Mouse (Mus musculus) lung, postnatal 0 days (tissue): Measurements from ENCODE around the gene Srgap2. TPM values are rescaled to one million over a fixed set of nuclear protein-coding genes. Genes with fewer than 3 reads are reported as not detected.
"Not testable (repeated sequence)": the region's sequence is repeated elsewhere in the genome, so short reads cannot be mapped to it uniquely, and the experiment has no call there.

Experiments used
- ATAC-seq: fragments of 200-750 bp; cut with Nextera tagmentation; 2 replicates; pipeline ENCODE4 v1.8.0; 2017; ENCODE audit warnings: moderate library complexity
- DNase-seq: peaks from one replicate; pipeline ENCODE4 v3.0.0-alpha.2; 2016; ENCODE audit warnings: low spot score
- H3K27ac ChIP-seq: fragments of 300-500 bp; sonication (generic); 2 replicates; pipeline ENCODE4 v1.5.1; 2014; ENCODE audit warnings: antibody characterized with exemption, mild to moderate bottlenecking, low read length, mixed read lengths
- H3K27me3 ChIP-seq: fragments of 300-500 bp; sonication (generic); replicated peaks from 2 replicates; pipeline ENCODE4 v1.6.1; 2014; ENCODE audit warnings: low read length, mixed read lengths; ENCODE audit not compliant: insufficient read depth
- H3K36me3 ChIP-seq: fragments of 300-500 bp; sonication (generic); 2 replicates; pipeline ENCODE4 v1.6.1; 2014; ENCODE audit warnings: low read length, mixed read lengths; ENCODE audit not compliant: insufficient read depth
- H3K4me1 ChIP-seq: fragments of 300-500 bp; sonication (generic); 2 replicates; pipeline ENCODE4 v1.6.1; 2014; ENCODE audit warnings: antibody characterized with exemption, low read depth, low read length, mixed read lengths; ENCODE audit not compliant: insufficient read depth
- H3K4me2 ChIP-seq: fragments of 300-500 bp; sonication (generic); replicated peaks from 2 replicates; pipeline ENCODE4 v1.6.1; 2014; ENCODE audit warnings: low read depth, mild to moderate bottlenecking, low read length, moderate library complexity, mixed read lengths
- H3K4me3 ChIP-seq: fragments of 300-500 bp; sonication (generic); 2 replicates; pipeline ENCODE4 v1.5.1; 2014; ENCODE audit warnings: low read depth, low read length
- H3K9ac ChIP-seq: fragments of 300-500 bp; sonication (generic); replicated peaks from 2 replicates; pipeline ENCODE4 v1.6.1; 2014; ENCODE audit warnings: low read depth, mild to moderate bottlenecking
- H3K9me3 ChIP-seq: fragments of 300-500 bp; sonication (generic); 2 replicates; pipeline ENCODE4 v1.6.1; 2016; ENCODE audit warnings: low read length, mixed read lengths
- CTCF ChIP-seq: IDR thresholded peaks from 2 replicates; pipeline ENCODE4 v1.5.1; 2016; ENCODE audit warnings: antibody characterized with exemption, mild to moderate bottlenecking
- EP300 ChIP-seq: IDR thresholded peaks from 2 replicates; pipeline ENCODE4 v1.6.1; 2016; ENCODE audit warnings: antibody characterized with exemption, mild to moderate bottlenecking, control low read depth
- WGBS: fragments of 180-500 bp; shearing (Covaris S2); extraction: QIAGEN DNeasy Blood & Tissue Kit; methylation state at CpG from one replicate; pipeline ENCODE4 v1.1.7; 2014; 5-methylcytosine and 5-hydroxymethylcytosine counted together
- polyA plus RNA-seq: library from polyadenylated mRNA; unstranded; fragments of >200 nt; fragmentation: Nextera tagmentation; extraction: Ambion mirVana; gene quantifications from 2 replicates; pipeline ENCODE4 v1.2.1, GENCODE M21; 2015

Srgap2 gene
- polyA plus RNA-seq, 1 experiment from 2014 or later = 9.5 TPM

DNA sequence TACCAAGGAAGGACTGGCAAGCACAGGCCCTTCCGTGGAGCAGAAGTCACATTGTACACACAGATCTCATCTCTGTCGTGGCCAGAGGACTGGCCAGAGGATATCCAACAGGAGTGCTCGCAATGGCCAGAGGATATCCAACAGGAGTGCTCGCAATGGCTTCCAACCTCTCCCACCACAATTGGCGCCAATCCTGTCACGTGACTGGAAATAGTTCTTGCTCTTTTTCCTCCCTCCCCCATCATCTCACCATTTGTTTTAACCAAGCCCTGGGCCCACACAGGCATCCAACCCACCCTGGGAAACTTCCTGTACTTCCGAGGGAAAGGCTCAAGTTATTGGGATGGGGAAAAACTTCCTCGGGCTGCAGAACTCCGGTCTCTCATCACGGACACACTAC is 258.4 kb downstream of the Srgap2 start:
- TF ChIP-seq EP300 (no peak), CTCF (no peak)
- no peak overlapping the region for H3K4me3 ChIP-seq
- no peak overlapping the region for H3K27ac ChIP-seq
- H3K9ac ChIP-seq = no peak overlapping the region
- no peaks in the 10 kb centered on the region for H3K9me3 ChIP-seq
- ATAC-seq (no peak), DNase-seq (no peak)
- no peak overlapping the region for H3K4me2 ChIP-seq
- WGBS = 69% methylated on average over 10 of the region's 10 CpGs
- no peaks in the 10 kb centered on the region for H3K27me3 ChIP-seq
- H3K36me3 ChIP-seq = peaks cover 4% of the 10 kb centered on the region; the same call in 1 of the 2 replicates
- H3K4me1 ChIP-seq = no peaks in the 10 kb centered on the region

DNA sequence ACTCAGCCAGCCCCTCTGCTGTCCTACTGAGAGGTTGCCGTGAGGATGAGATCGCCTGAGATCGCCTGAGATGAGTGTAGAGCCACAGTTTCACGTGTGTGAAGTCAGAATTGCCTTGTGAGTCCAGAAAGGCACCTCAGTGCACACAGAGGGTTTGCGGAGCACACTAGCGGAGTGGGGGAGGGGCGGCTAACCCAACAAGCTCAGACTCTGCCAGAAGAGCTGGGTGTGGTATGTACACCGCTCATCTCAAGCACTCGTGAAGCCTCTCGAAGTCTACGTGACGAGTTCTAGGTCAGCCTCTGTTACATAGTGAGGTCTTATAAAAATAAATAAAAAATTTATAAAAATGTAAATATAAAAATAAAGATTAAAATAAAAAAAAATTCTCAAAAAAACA is 263.2 kb downstream of the Srgap2 start:
- WGBS = 47% methylated on average over 12 of the region's 12 CpGs
- DNase-seq = no peak
- Histone ChIP-seq H3K4me2 (no peak overlapping the region), H3K4me1 (no peaks in the 10 kb centered on the region), H3K4me3 (no peak overlapping the region), H3K9ac (no peak overlapping the region), H3K36me3 (no peaks in the 10 kb centered on the region), H3K27me3 (no peaks in the 10 kb centered on the region), H3K27ac (no peak overlapping the region), H3K9me3 (no peaks in the 10 kb centered on the region)
- ATAC-seq = peak; percentile 60; the same call in 1 of the 2 replicates
- TF ChIP-seq CTCF (no peak), EP300 (no peak)

DNA sequence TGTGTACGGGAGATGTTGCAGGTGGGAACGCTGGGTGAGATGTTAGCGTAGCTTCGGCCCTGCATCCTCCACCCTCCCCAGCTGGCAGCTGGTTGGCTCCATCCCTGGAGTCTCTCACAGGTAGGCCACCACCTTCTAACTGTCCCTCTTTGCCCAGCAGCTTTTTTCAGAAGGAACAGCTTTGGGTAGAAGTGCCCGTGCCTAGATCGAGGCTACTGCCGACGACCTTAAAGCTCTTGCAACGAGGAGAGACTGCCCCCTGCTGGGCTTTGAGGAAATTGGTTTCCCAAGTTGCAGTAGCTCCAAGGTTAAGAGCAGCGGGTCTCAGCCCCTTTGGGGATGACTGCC is 266.9 kb downstream of the Srgap2 start:
- H3K4me2 ChIP-seq = no peak overlapping the region
- H3K9ac ChIP-seq = no peak overlapping the region
- H3K9me3 ChIP-seq = no peaks in the 10 kb centered on the region
- H3K27ac ChIP-seq = no peak overlapping the region
- H3K4me1 ChIP-seq = no peaks in the 10 kb centered on the region
- H3K4me3 ChIP-seq = no peak overlapping the region
- ATAC-seq (no peak), DNase-seq (peak; percentile 83)
- no peaks in the 10 kb centered on the region for H3K36me3 ChIP-seq
- no peaks in the 10 kb centered on the region for H3K27me3 ChIP-seq
- peak; percentile 91 for TF ChIP-seq CTCF
- TF ChIP-seq EP300 = no peak
- 30% methylated on average over 10 of the region's 10 CpGs for WGBS

DNA sequence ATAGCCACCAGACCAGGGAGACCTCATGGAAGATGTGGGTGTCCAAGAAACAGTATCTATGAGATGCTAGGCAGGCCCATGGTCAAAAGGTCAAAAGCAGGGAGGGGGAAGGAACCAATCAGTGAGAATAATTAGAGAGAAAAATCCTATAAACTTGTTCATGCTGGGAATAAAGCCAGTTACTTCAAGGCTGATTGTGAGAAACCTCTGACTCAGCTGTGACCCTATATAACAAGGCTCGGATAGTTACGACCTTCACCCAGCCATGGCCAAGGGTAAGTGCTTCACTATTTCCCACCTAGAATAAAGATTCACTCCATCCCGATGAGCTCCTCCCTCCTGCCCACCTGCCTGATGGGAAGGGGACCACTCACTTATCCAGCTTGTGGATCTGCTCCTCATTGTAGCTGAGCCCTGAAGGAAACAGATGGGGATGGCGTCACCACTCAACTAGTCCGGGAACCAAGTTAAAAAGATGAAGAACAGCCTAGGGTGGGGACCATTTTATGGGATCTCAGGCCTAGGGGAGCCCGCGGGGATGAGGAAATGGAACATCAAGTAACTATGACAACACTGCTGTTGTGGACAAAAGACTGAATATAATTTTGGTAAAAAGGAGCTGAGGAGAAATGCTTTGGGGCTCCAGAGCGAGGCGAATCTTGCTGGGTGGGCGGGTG is 267.4 kb downstream of the Srgap2 start:
- H3K27me3 ChIP-seq = no peaks in the 10 kb centered on the region
- ATAC-seq (no peak), DNase-seq (no peak)
- no peaks in the 10 kb centered on the region for H3K4me1 ChIP-seq
- WGBS = 63% methylated on average over 10 of the region's 10 CpGs
- no peak overlapping the region for H3K4me2 ChIP-seq
- no peak overlapping the region for H3K9ac ChIP-seq
- no peak overlapping the region for H3K27ac ChIP-seq
- H3K9me3 ChIP-seq = no peaks in the 10 kb centered on the region
- H3K4me3 ChIP-seq = no peak overlapping the region
- H3K36me3 ChIP-seq = no peaks in the 10 kb centered on the region
- TF ChIP-seq EP300 (no peak), CTCF (no peak)

DNA sequence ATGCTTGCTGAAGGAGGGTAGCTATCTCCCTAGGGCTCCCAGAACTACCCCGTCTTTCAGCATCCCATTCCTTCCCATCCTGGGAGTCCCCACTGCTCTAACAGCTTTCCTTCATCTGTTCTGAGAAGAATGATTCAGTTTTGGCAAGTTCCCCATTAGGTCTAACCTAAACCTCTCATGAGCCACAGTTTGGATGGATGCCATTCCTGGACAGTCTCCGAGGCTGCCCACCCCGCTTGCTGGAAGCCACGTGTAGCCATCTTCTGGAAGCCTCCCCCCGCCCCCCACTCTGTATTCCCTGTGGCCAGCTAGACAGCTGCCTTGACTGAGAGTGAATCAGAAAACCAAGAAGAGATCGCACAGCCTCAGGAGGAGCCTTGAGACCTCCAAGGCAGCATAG is 269.9 kb downstream of the Srgap2 start:
- DNase-seq = no peak
- 78% methylated on average over 6 of the region's 6 CpGs for WGBS
- TF ChIP-seq CTCF = no peak
- no peak for TF ChIP-seq EP300
- no peak for ATAC-seq
- no peak overlapping the region for H3K4me2 ChIP-seq
- no peaks in the 10 kb centered on the region for H3K36me3 ChIP-seq
- H3K4me1 ChIP-seq = no peaks in the 10 kb centered on the region
- H3K27ac ChIP-seq = no peak overlapping the region
- no peaks in the 10 kb centered on the region for H3K9me3 ChIP-seq
- no peaks in the 10 kb centered on the region for H3K27me3 ChIP-seq
- H3K9ac ChIP-seq = no peak overlapping the region
- H3K4me3 ChIP-seq = no peak overlapping the region

DNA sequence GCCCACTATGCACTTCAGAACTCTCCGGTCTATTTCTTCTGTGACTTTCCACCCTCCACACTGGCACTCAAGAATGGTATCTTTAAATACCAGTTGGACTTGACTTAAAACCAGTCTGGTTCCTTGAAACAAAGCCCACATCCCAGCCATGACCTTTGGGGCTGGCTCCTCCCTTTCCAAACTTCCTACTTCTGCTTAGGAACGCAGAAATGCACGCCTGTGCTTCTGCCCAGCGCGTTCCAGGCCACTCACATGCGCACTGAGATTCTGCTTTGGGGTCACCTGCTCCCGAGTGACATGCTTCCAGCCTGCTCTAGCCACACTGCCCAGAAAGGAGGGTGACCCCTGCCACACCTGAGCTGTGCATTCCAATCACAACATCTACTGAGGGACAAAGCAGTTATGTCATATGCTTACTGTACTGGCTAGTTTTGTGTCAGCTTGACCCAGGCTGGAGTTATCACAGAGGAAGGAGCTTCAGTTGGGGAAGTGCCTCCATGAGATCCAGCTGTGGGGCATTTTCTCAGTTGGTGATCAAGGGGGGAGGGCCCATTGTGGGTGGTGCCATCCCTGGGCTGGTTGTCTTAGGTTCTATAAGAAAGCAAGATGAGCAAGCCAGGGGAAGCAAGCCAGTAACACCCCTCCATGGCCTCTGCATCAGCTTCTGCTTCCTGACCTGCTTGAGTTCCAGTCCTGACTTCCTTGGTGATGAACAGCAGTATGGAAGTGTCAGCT is 274.5 kb downstream of the Srgap2 start:
- not testable (repeated sequence) for H3K4me1 ChIP-seq, H3K27me3 ChIP-seq, H3K9me3 ChIP-seq, H3K27ac ChIP-seq, H3K36me3 ChIP-seq, H3K4me2 ChIP-seq, H3K4me3 ChIP-seq, H3K9ac ChIP-seq
- ATAC-seq = peak; percentile 63
- DNase-seq = peak; percentile 49
- 51% methylated on average over 7 of the region's 7 CpGs for WGBS
